Mouse (Mus musculus) subcutaneous adipose tissue, adult 2 months (tissue): ENCODE data around the gene Zfp345. TPM values are rescaled to one million over a fixed set of nuclear protein-coding genes. Genes with fewer than 3 reads are reported as not detected.

Experiments
- polyA plus RNA-seq: library from polyadenylated mRNA; depleted of rRNA; stranded (reverse); fragments of >200 nt; gene quantifications from 2 replicates; pipeline ENCODE4 v1.2.3, GENCODE M21; 2012; ENCODE audit warnings: low replicate concordance; rRNA removed

Gene Zfp345
- 0.04 TPM in 1 of 2 replicates, not detected in the other for polyA plus RNA-seq

GRCm38 (mm10) chr2:150484939-150485778, at the start of gene Zfp345:
TSS of gene Zfp345 (minus strand) at chr2:150485091.

GRCm38 (mm10) chr2:150451180-150451919, 33.5 kb downstream of the Zfp345 start, which contains the start of gene Zfp442:
TSS of gene Zfp442 (minus strand) at chr2:150451486.

Other genes starting within 250 kb of the Zfp345 start
- 0.40 and 0.58 TPM in 2 replicates for gene Gm21994, start 229.5 kb downstream of the Zfp345 start, polyA plus RNA-seq
- not detected in 2 replicates for gene Gm14124, start 227.6 kb downstream of the Zfp345 start, polyA plus RNA-seq
- not detected in 2 replicates for gene Gm10130, start 161.4 kb downstream of the Zfp345 start, polyA plus RNA-seq
- gene 3300002I08Rik, start 122.3 kb downstream of the Zfp345 start, polyA plus RNA-seq = 2.2 and 3.1 TPM in 2 replicates
- gene Zfp442, start 33.6 kb downstream of the Zfp345 start, polyA plus RNA-seq = 0.27 and 0.55 TPM in 2 replicates
- gene Cst7, start 85.3 kb upstream of the Zfp345 start, polyA plus RNA-seq = 0.53 and 5.3 TPM in 2 replicates
- 140 and 172 TPM in 2 replicates for gene Apmap, start 123.5 kb upstream of the Zfp345 start, polyA plus RNA-seq
- 22.0 and 29.8 TPM in 2 replicates for gene Acss1, start 183.4 kb upstream of the Zfp345 start, polyA plus RNA-seq
- not detected in 2 replicates for gene Vsx1, start 204.3 kb upstream of the Zfp345 start, polyA plus RNA-seq